Mouse (Mus musculus) heart, embryonic 16.5 days (tissue): ENCODE data around the gene Fbxl18. TPM values are rescaled to one million over a fixed set of nuclear protein-coding genes. Genes with fewer than 3 reads are reported as not detected.

ENCODE experiments used
- ATAC-seq: fragments of 200-750 bp; cut with Nextera tagmentation; replicated peaks from 2 replicates; pipeline ENCODE4 v1.8.0; 2017; ENCODE audit warnings: moderate number of reproducible peaks; ENCODE audit not compliant: insufficient read depth, low FRiP score; ENCODE audit errors: extremely low read depth
- H3K27ac ChIP-seq: fragments of 300-500 bp; sonication (generic); 2 replicates; pipeline ENCODE4 v1.5.1; 2014; ENCODE audit warnings: mild to moderate bottlenecking, low read length, control low read depth, moderate library complexity
- H3K27me3 ChIP-seq: fragments of 300-500 bp; sonication (generic); 2 replicates; pipeline ENCODE4 v1.6.1; 2014; ENCODE audit warnings: low read length, mixed read lengths; ENCODE audit not compliant: control insufficient read depth, insufficient read depth
- H3K36me3 ChIP-seq: fragments of 300-500 bp; sonication (generic); 2 replicates; pipeline ENCODE4 v1.6.1; 2014; ENCODE audit not compliant: control insufficient read depth, insufficient read depth
- H3K4me1 ChIP-seq: fragments of 300-500 bp; sonication (generic); 2 replicates; pipeline ENCODE4 v1.6.1; 2014; ENCODE audit warnings: low read length, mixed read lengths; ENCODE audit not compliant: control insufficient read depth, insufficient read depth
- H3K4me2 ChIP-seq: fragments of 300-500 bp; sonication (generic); 2 replicates; pipeline ENCODE4 v1.6.1; 2014; ENCODE audit warnings: low read depth, mild to moderate bottlenecking, control low read depth, low read length
- H3K4me3 ChIP-seq: fragments of 300-500 bp; sonication (generic); 2 replicates; pipeline ENCODE4 v1.5.1; 2014; ENCODE audit warnings: mild to moderate bottlenecking, control low read depth, low read length
- H3K9ac ChIP-seq: fragments of 300-500 bp; sonication (generic); 2 replicates; pipeline ENCODE4 v1.6.1; 2014; ENCODE audit warnings: low read length, control low read depth
- H3K9me3 ChIP-seq: fragments of 300-500 bp; sonication (generic); replicated peaks from 2 replicates; pipeline ENCODE4 v1.6.1; 2016; ENCODE audit warnings: low read length; ENCODE audit not compliant: control insufficient read depth
- WGBS: fragments of 180-500 bp; shearing (Covaris S2); extraction: QIAGEN DNeasy Blood & Tissue Kit; methylation state at CpG from one replicate; pipeline ENCODE4 v1.1.7; 2014; 5-methylcytosine and 5-hydroxymethylcytosine counted together
- polyA plus RNA-seq: library from polyadenylated mRNA; unstranded; fragments of >200 nt; fragmentation: Nextera tagmentation; extraction: Ambion mirVana; gene quantifications from 2 replicates; pipeline ENCODE4 v1.2.1, GENCODE M21; 2015

The Fbxl18 gene
- polyA plus RNA-seq, 1 experiment from 2014 or later = 7.5 TPM

DNA sequence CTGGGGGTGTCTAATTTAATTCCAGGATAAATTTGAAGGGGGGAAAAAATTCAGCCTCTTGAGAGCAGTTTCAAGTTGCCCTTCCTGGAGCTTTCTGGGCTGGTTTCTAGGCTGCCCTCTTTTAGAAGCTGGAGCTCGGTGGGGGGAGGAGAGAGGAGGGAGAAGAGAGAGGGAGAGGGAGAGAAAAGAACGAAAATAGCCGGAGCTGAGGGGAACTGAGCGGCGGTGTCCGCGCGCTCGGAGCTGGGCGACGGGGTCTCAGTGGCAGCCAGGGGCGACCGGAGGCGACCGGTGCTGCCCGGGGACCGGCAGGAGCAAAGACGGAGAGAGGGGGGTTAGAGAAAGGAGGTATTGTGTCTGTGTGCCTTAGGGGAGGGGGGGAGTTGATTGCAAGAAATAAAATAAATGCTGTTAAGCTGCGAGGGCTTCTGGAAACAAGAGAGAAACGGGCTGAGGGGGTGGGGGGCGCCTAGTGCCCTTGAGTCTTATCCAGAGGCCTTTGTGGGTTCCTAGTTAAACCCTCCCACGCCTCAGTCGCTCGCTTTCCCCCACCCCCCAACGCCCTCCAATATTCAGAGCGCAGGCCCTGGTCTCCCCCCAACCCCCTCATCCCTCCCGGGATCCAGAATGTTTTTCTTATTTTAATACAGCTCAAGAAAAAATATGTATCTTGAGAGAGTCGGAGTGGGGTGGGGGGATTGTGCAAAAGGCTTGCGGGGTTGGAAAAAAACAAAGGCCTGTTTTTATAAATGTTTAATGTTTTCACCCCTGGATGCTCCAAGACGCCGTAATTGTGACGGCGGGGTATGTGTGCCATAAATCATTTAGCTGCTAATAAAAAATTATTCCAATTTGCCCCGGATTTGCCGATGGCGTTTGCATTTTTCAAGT, 75.6 kb downstream of the Fbxl18 start:
- H3K4me1 ChIP-seq = peaks cover 8% of the 10 kb centered on the region
- peak overlapping the region; percentile 100 for H3K27ac ChIP-seq
- no peaks in the 10 kb centered on the region for H3K27me3 ChIP-seq
- H3K9me3 ChIP-seq = no peaks in the 10 kb centered on the region
- H3K4me3 ChIP-seq = peak overlapping the region; percentile 79
- 0% methylated on average over 36 of the region's 36 CpGs for WGBS
- no peak for ATAC-seq
- H3K36me3 ChIP-seq = no peaks in the 10 kb centered on the region
- H3K4me2 ChIP-seq = peak overlapping the region; percentile 78
- H3K9ac ChIP-seq = peak overlapping the region; percentile 100

DNA sequence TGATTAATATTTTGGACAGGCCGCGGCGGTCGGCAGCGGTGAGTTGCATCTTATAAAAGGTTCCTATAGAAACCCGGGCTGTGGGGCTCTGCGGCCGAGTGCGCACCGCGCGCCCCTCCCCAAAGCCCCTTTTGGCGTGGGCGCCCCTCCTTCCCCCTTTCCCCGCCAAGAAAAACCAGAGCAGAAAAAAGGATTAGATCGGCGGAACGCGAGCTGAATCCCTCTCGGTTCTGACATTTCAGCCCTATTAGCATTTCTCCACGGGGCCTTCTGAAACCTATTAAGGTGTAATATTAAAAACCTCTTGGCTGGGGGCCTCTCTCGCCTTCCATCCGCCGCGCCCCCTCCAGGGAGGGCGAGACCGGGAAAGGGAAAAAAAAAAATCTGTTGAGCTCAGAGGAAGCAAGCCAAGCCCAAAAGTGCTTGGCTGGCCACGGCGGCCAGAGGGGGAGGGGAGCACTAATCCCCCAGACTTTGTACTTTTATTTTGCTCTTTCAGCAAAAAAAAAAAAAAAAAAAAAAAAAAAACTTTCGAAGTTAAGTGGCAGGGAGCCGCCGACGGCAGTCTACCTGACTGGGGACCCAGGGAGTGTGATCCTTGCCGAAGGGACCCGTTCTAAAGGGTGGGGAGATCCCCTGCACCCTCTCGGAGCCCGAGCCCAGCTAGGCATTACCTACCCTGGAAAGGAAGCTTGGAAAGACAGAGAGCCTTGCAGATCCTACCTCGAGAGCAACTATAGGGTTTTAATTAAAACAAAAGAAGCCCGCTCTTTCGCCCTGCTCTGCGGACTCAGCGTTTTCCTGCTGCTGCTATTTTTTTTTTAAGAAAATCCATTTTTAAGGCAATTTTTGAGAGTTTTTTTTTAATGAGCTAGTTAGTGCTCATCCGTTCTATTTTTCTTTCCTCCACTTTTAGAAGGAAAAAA, 76.5 kb downstream of the Fbxl18 start:
- H3K4me3 ChIP-seq = peak overlapping the region; percentile 79
- ATAC-seq = no peak
- no peaks in the 10 kb centered on the region for H3K36me3 ChIP-seq
- H3K27ac ChIP-seq = peak overlapping the region; percentile 100
- peak overlapping the region; percentile 78 for H3K4me2 ChIP-seq
- H3K27me3 ChIP-seq = no peaks in the 10 kb centered on the region
- H3K9ac ChIP-seq = peak overlapping the region; percentile 100
- WGBS = under 1% methylated on average over 43 of the region's 43 CpGs
- no peaks in the 10 kb centered on the region; the same call in 1 of the 2 replicates for H3K4me1 ChIP-seq
- H3K9me3 ChIP-seq = no peaks in the 10 kb centered on the region

DNA sequence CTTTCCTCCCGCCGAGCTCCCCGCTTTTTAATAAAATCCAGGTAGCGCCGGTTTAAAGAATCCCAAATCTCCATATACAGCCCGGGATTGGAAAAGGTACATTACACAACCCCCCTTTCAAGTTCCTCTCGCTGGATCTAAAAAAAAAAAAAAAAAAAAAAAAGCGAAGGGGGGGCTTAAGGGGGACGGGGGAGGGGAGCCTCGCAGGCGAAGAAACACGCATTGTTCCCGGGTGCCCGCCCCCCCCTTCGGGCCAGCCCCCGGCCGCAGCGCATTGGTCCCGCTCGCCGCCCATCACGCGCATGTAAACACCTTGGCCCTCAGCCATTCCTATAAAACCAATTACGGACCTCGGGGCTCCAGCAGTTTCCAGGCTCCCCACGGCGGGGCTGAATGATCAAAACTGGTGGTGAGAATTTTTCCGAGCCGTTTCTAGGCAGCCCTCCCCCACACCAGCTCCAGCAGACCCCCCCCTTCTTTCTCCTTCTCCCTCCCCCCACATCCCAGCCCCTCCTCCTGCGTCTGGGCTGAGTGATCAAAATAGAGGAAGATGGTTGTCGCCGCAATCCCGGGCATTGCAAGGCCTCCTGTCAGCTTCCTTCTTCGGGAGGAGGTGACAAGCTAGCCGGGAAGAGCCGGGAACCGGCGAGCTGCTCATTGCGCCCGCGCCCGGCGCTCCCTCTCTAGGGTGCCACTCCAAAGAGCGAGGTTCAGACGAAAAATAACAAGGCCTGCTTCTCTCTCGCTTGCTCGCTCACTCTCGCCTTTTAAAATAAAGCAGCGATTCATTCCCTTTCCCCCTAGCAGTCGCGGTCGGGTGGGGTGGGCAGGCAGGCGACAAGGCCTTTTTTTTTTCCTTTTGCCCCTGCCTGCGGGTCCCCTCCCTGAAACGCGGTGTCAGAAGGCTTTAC, 77.4 kb downstream of the Fbxl18 start, which contains the start of gene Tnrc18:
TSS of gene Tnrc18 (minus strand) at position 139 of the 911 bp plus-strand sequence.
- under 1% methylated on average over 55 of the region's 56 CpGs for WGBS
- peak within 1 kb of the TSS; percentile 79 for H3K4me3 ChIP-seq
- H3K9me3 ChIP-seq = no peaks in the 10 kb centered on the region
- peak; percentile 64 for ATAC-seq
- H3K4me1 ChIP-seq = peaks cover 5% of the 10 kb centered on the region
- no peaks in the 10 kb centered on the region for H3K36me3 ChIP-seq
- no peaks in the 10 kb centered on the region for H3K27me3 ChIP-seq
- peak within 1 kb of the TSS; percentile 100 for H3K9ac ChIP-seq
- peak within 1 kb of the TSS; percentile 100 for H3K27ac ChIP-seq
- H3K4me2 ChIP-seq = peak within 1 kb of the TSS; percentile 92

Other genes starting within 250 kb of the Fbxl18 start
- 1.1 and 1.4 TPM in 2 replicates for gene Slc29a4, start 202.9 kb downstream of the Fbxl18 start, polyA plus RNA-seq
- 17.6 and 18.6 TPM in 2 replicates for gene Tnrc18, start 77.8 kb downstream of the Fbxl18 start, polyA plus RNA-seq
- gene Actb, start 11.3 kb upstream of the Fbxl18 start, polyA plus RNA-seq = 5,062 and 5,724 TPM in 2 replicates
- 115 and 129 TPM in 2 replicates for gene Fscn1, start 64.9 kb upstream of the Fbxl18 start, polyA plus RNA-seq
- 22.7 and 24.7 TPM in 2 replicates for gene Rnf216, start 217.6 kb upstream of the Fbxl18 start, polyA plus RNA-seq